Mouse (Mus musculus): ENCODE results near the gene Gm42420. TPM values are rescaled to one million over a fixed set of nuclear protein-coding genes. Genes with fewer than 3 reads are reported as not detected.

Gm42420 gene
- polyA plus RNA-seq, 1 experiment from 2014 or later: 1.4 TPM

- Histone ChIP-seq H3K27ac (replicated peaks) (no peak overlapping the region), H3K9me3 (ENCODE audit: control insufficient read depth, low read length) (no peaks in the 10 kb centered on the region), H3K4me3 (ENCODE audit: low read depth, low read length) (no peak overlapping the region), H3K4me1 (replicated peaks; ENCODE audit: control insufficient read depth, insufficient read depth) (no peaks in the 10 kb centered on the region), H3K9ac (ENCODE audit: low read length) (no peak overlapping the region), H3K27me3 (ENCODE audit: control insufficient read depth, insufficient read depth, low read length) (no peaks in the 10 kb centered on the region), H3K36me3 (ENCODE audit: control insufficient read depth, insufficient read depth, low read length) (peaks cover 16% of the 10 kb centered on the region; the same call in 1 of the 2 replicates), H3K4me2 (replicated peaks; ENCODE audit: low read depth) (no peak overlapping the region)
- ATAC-seq (ENCODE audit: low FRiP score, low TSS enrichment) (no peak), DNase-seq (ENCODE audit: low spot score) (no peak)
- 85% methylated on average over 3 of the region's 3 CpGs for WGBS
- TF ChIP-seq CTCF (IDR thresholded peaks at IDR 0.05; ENCODE audit: low read depth): no peak
- no peak for TF ChIP-seq EP300 (optimal IDR thresholded peaks at IDR 0.05)
These were observed 15.3 kb downstream of the Gm42420 start for GRCm38 (mm10) chr6:39600851-39601250.

- Histone ChIP-seq H3K4me3 (ENCODE audit: low read depth, low read length) (no peak overlapping the region), H3K27me3 (ENCODE audit: control insufficient read depth, insufficient read depth, low read length) (no peaks in the 10 kb centered on the region), H3K4me2 (replicated peaks; ENCODE audit: low read depth) (no peak overlapping the region), H3K4me1 (replicated peaks; ENCODE audit: control insufficient read depth, insufficient read depth) (no peaks in the 10 kb centered on the region), H3K36me3 (ENCODE audit: control insufficient read depth, insufficient read depth, low read length) (peaks cover 16% of the 10 kb centered on the region; the same call in 1 of the 2 replicates), H3K9ac (ENCODE audit: low read length) (no peak overlapping the region), H3K9me3 (ENCODE audit: control insufficient read depth, low read length) (no peaks in the 10 kb centered on the region), H3K27ac (replicated peaks) (no peak overlapping the region)
- TF ChIP-seq CTCF (IDR thresholded peaks at IDR 0.05; ENCODE audit: low read depth) (no peak), EP300 (optimal IDR thresholded peaks at IDR 0.05) (no peak)
- ATAC-seq (ENCODE audit: low FRiP score, low TSS enrichment) (no peak), DNase-seq (ENCODE audit: low spot score) (no peak)
- WGBS: 82% methylated on average over 3 of the region's 3 CpGs
These were observed 16.3 kb downstream of the Gm42420 start for GRCm38 (mm10) chr6:39601828-39602227.

GRCm38 (mm10) chr6:39604565-39604964, 19.0 kb downstream of the Gm42420 start:
- Histone ChIP-seq H3K36me3 (ENCODE audit: control insufficient read depth, insufficient read depth, low read length) (0 out of 2 replicates have a peak, but pooled peaks cover 8% of the 10 kb centered on the region), H3K4me1 (replicated peaks; ENCODE audit: control insufficient read depth, insufficient read depth) (no peaks in the 10 kb centered on the region), H3K9ac (ENCODE audit: low read length) (no peak overlapping the region), H3K27ac (replicated peaks) (no peak overlapping the region), H3K27me3 (ENCODE audit: control insufficient read depth, insufficient read depth, low read length) (no peaks in the 10 kb centered on the region), H3K4me3 (ENCODE audit: low read depth, low read length) (no peak overlapping the region), H3K9me3 (ENCODE audit: control insufficient read depth, low read length) (no peaks in the 10 kb centered on the region), H3K4me2 (replicated peaks; ENCODE audit: low read depth) (no peak overlapping the region)
- no peak for TF ChIP-seq CTCF (IDR thresholded peaks at IDR 0.05; ENCODE audit: low read depth)
- no peak for TF ChIP-seq EP300 (optimal IDR thresholded peaks at IDR 0.05)
- DNase-seq (ENCODE audit: low spot score) (no peak), ATAC-seq (ENCODE audit: low FRiP score, low TSS enrichment) (no peak)
- 66% methylated on average over 5 of the region's 5 CpGs for WGBS

- WGBS: 59% methylated on average over 6 of the region's 6 CpGs
- H3K36me3 ChIP-seq (ENCODE audit: control insufficient read depth, insufficient read depth, low read length): 0 out of 2 replicates have a peak, but pooled peaks cover 7% of the 10 kb centered on the region
These were observed 20.5 kb downstream of the Gm42420 start for GRCm38 (mm10) chr6:39606056-39606455.

GRCm38 (mm10) chr6:39606862-39607261, 21.3 kb downstream of the Gm42420 start:
- ATAC-seq (ENCODE audit: low FRiP score, low TSS enrichment) (no peak), DNase-seq (ENCODE audit: low spot score) (no peak)
- no peak overlapping the region for H3K27ac ChIP-seq (replicated peaks)
- H3K4me3 ChIP-seq (ENCODE audit: low read depth, low read length): no peak overlapping the region
- 51% methylated on average over 3 of the region's 3 CpGs for WGBS
- H3K27me3 ChIP-seq (ENCODE audit: control insufficient read depth, insufficient read depth, low read length): no peaks in the 10 kb centered on the region
- H3K9ac ChIP-seq (ENCODE audit: low read length): no peak overlapping the region
- no peaks in the 10 kb centered on the region for H3K4me1 ChIP-seq (replicated peaks; ENCODE audit: control insufficient read depth, insufficient read depth)
- no peaks in the 10 kb centered on the region for H3K9me3 ChIP-seq (ENCODE audit: control insufficient read depth, low read length)
- H3K4me2 ChIP-seq (replicated peaks; ENCODE audit: low read depth): no peak overlapping the region
- TF ChIP-seq CTCF (IDR thresholded peaks at IDR 0.05; ENCODE audit: low read depth) (no peak), EP300 (optimal IDR thresholded peaks at IDR 0.05) (no peak)
- 0 out of 2 replicates have a peak, but pooled peaks cover 6% of the 10 kb centered on the region for H3K36me3 ChIP-seq (ENCODE audit: control insufficient read depth, insufficient read depth, low read length)

More at GRCm38 (mm10) chr6:39606056-39606455, 20.5 kb downstream of the Gm42420 start:
- H3K9ac ChIP-seq (ENCODE audit: low read length): no peak overlapping the region
- H3K27ac ChIP-seq (replicated peaks): no peak overlapping the region
- no peaks in the 10 kb centered on the region for H3K4me1 ChIP-seq (replicated peaks; ENCODE audit: control insufficient read depth, insufficient read depth)
- no peaks in the 10 kb centered on the region for H3K9me3 ChIP-seq (ENCODE audit: control insufficient read depth, low read length)
- no peaks in the 10 kb centered on the region for H3K27me3 ChIP-seq (ENCODE audit: control insufficient read depth, insufficient read depth, low read length)
- H3K4me3 ChIP-seq (ENCODE audit: low read depth, low read length): no peak overlapping the region
- no peak for TF ChIP-seq CTCF (IDR thresholded peaks at IDR 0.05; ENCODE audit: low read depth)
- no peak for TF ChIP-seq EP300 (optimal IDR thresholded peaks at IDR 0.05)
- H3K4me2 ChIP-seq (replicated peaks; ENCODE audit: low read depth): no peak overlapping the region
- ATAC-seq (ENCODE audit: low FRiP score, low TSS enrichment) (no peak; the same call in 1 of the 2 replicates), DNase-seq (ENCODE audit: low spot score) (no peak)

GRCm38 (mm10) chr6:39607365-39607764, 21.8 kb downstream of the Gm42420 start:
- Histone ChIP-seq H3K4me3 (ENCODE audit: low read depth, low read length) (no peak overlapping the region), H3K9ac (ENCODE audit: low read length) (no peak overlapping the region), H3K4me1 (replicated peaks; ENCODE audit: control insufficient read depth, insufficient read depth) (no peaks in the 10 kb centered on the region), H3K27ac (replicated peaks) (no peak overlapping the region), H3K36me3 (ENCODE audit: control insufficient read depth, insufficient read depth, low read length) (0 out of 2 replicates have a peak, but pooled peaks cover 3% of the 10 kb centered on the region), H3K4me2 (replicated peaks; ENCODE audit: low read depth) (no peak overlapping the region), H3K9me3 (ENCODE audit: control insufficient read depth, low read length) (no peaks in the 10 kb centered on the region), H3K27me3 (ENCODE audit: control insufficient read depth, insufficient read depth, low read length) (no peaks in the 10 kb centered on the region)
- WGBS: 39% methylated on average over 5 of the region's 5 CpGs
- TF ChIP-seq CTCF (IDR thresholded peaks at IDR 0.05; ENCODE audit: low read depth) (no peak), EP300 (optimal IDR thresholded peaks at IDR 0.05) (no peak)
- DNase-seq (ENCODE audit: low spot score) (no peak), ATAC-seq (ENCODE audit: low FRiP score, low TSS enrichment) (no peak)
